Mouse (Mus musculus): ENCODE results near the gene Unc93b1.

- TF ChIP-seq POLR2A (IDR thresholded peaks at IDR 0.05; ENCODE audit: borderline replicate concordance, insufficient read depth, low read length), result no peak
- TF ChIP-seq CTCF (IDR thresholded peaks at IDR 0.05; ENCODE audit: borderline replicate concordance, insufficient read depth, low read depth, low read length), result no peak
Measured at GRCm38 (mm10) chr19:3930262-3931057, 4.5 kb upstream of the Unc93b1 start.
